Mouse (Mus musculus) erythroid progenitor cell, adult 5-6 weeks (primary cell): ENCODE results near the gene Pde7b. TPM values are rescaled to one million over a fixed set of nuclear protein-coding genes. Genes with fewer than 3 reads are reported as not detected.

Source experiments
- ATAC-seq: replicated peaks from 2 replicates; pipeline ENCODE4 v1.8.0; 2016; ENCODE audit warnings: moderate number of reproducible peaks, mild to moderate bottlenecking, moderate TSS enrichment, inconsistent platforms; ENCODE audit not compliant: poor library complexity, low FRiP score, severe bottlenecking
- total RNA-seq, 2 experiments: library from RNA; stranded (forward) in 1 of 2; stranded (reverse) in 1 of 2; fragments of 150-400 nt in 1 of 2; fragments of 186-747, 209-891 nt in 1 of 2; gene quantifications; 2 replicates each; pipeline versions ENCODE4 v1.2.3 to v1.2.4; 2015 to 2017; ENCODE audit warnings: low replicate concordance in 2 of 2

The Pde7b gene
- 2.2 TPM in 1 of 2 replicates, not detected in the other for total RNA-seq (2015; ENCODE audit: low replicate concordance)
- 1.4 TPM in 1 of 2 replicates, not detected in the other for total RNA-seq (2017; ENCODE audit: low replicate concordance)

DNA sequence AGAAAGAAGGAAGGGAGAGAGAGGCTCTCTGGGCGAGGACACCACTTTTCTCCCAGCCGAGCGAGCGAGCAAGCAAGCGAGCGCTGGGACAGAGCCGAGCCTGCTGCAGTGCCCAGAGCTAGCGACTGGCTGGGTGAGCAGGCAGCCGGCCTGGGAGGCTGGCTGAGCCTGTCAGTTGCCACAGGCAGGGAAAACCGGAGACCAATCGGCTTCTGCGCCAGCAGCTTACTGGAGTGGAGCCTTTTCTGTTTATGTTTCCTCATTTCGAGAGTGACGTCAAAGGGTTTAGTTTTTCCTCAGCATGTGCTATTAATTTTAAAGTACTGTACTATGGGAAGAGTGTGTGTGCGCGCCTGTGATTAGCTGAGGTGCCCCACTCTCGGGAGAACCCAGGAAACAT, at the start of gene Pde7b:
Gene Pde7b (minus strand): TSS at position 173 of the 400 bp plus-strand sequence.
- peak; percentile 71 for ATAC-seq

GRCm38 (mm10) chr10:20772056-20772455, 47.2 kb upstream of the Pde7b start:
- ATAC-seq, result no peak

- no peak for ATAC-seq
Measured at GRCm38 (mm10) chr10:20770418-20770888, 45.6 kb upstream of the Pde7b start.

GRCm38 (mm10) chr10:20769557-20770417, 44.9 kb upstream of the Pde7b start:
- ATAC-seq, result no peak

DNA sequence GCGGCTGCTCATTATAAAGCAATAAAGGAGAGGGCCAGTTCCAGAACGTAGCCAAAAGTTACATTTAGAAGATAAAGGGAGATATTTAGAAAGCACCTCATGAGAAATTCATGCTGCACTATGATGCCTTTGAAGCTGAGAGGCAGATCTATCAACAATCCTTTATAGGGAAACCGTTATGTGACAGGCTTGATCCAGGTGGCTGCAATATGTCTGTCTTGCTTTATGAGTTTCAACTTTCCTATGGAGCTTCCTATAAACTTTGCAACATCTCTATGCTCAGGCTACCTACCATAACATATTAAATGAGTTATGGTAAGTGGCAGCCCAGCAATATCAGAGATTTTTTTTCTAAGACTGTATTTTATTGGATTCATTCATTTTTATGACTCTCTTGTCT, 39.5 kb upstream of the Pde7b start:
- ATAC-seq, result no peak

- no peak for ATAC-seq
Measured at GRCm38 (mm10) chr10:20758939-20759338, 34.1 kb upstream of the Pde7b start.

DNA sequence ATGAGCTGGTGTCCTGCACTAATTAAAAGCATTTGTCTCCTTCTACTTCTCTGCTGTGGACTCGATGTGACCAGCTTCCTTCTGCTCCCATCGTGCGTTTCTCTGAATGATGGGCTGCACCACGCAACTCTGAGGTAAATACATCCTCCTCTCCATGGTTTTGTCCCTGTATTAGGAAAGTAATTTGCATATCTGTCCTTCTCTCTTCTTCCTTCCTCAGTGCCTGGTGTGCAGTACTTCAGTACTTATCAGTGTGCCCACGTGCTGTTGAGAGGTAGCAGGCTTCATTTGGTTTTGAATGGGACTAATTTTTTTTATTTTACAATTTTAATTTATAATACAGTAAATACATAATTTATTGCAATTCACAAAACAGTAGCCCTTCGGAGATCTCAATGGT, 33.4 kb upstream of the Pde7b start:
- ATAC-seq, result no peak

DNA sequence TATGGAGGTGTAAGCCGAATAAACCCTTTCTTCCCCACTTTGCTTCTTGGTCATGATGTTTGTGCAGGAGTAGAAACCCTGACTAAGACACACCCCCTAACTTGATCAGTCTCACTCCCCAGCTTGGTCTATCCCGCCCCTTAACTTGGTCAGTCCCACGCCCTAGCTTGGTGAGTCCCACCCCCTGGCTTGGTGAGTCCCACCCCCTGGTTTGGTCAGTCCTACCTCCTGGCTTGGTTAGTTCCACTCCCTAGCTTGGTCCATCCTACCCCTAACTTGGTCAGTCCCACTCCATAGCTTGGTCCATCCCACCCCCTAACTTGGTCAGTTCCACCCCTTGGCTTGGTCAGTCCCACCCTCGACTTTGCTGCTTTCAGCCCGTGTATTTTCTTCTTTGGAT, 31.3 kb upstream of the Pde7b start:
- no peak for ATAC-seq

- ATAC-seq, result no peak
Measured at GRCm38 (mm10) chr10:20752883-20753282, 28.0 kb upstream of the Pde7b start.

DNA sequence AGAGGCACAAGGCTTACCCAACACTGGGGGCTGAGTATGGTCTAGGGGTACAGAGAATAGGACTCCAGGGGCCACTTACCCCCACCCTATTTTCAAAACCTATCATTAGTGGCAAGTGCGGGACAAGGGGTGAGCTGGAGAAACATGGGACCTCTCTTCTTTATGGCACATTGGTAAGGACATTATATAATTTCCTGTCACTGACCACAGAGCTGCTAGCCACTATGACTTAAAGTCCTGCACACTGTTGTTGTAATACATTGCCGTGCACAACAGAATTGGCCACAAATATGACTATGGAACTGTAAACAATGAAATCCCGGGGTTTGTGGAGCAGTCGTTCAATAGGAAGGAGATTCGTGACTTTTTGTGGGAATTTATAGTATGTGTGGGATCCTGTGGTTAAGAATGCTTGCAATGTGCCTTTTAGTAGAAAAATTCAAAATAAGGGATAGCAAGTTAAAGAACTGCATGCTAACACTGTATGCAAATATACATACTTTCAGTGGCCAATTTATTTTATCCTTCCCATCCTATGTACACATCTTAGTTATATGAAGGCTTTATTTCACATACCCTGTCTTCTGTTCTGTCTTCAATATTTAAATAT, 25.9 kb upstream of the Pde7b start:
- no peak for ATAC-seq

DNA sequence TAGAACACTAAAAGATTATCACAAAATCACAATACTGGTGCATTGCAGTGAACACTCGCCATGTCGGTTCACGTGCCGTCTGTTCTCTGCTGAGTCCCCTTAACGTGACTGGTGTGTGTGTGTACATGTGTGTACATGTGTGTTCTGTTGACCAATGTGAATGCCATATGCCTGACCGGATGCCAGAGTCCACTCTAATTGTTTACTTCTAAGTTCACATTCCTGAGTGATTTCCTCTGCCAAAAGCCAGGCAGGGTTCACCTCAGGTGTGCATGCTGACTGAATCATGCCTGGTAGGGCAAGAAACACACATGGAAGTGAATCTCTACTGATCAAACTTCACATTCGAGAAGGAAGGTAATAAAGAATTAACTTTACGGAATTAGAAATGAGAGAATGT, 24.1 kb upstream of the Pde7b start:
- no peak for ATAC-seq

DNA sequence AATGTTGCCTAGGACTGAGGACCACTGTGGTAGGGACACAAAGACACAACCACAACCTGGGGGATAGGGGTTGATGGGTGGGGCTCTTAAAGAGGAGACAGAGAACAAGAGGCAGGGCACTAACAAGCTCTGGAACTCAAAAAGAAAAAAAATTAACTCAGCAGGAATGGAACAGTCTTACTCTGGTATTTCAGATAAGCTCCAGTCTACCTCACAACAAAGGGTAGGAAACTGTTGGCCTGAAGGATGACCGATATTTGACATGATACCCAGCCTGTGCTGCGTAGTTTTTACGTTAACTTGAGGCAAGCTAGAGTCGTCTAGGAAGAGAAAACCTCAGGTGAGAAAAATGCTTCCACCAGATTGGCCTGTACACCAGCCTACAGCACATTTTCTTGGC, 22.4 kb upstream of the Pde7b start:
- ATAC-seq, result 0 out of 2 replicates have a peak, but pooled peaks have one; percentile 33

DNA sequence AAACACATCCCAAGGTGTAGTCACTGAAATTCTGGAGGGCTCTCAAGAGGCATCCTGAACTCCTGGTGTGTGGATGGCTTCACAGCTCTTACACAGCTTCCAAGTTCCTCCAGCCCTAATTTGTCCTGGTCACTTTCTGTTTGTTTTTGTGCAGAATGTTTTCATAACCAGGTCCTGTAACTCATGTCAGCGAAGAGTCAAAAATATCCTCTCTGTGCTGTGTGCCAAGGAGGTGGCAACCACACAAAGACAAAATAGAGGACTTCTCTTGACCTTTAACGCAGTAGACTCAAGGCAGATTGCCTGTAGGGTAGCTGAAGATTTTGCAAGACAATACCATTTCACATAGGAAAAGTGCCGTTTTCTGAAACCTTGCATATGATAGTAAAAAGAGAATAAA, 14.9 kb upstream of the Pde7b start:
- ATAC-seq, result no peak

DNA sequence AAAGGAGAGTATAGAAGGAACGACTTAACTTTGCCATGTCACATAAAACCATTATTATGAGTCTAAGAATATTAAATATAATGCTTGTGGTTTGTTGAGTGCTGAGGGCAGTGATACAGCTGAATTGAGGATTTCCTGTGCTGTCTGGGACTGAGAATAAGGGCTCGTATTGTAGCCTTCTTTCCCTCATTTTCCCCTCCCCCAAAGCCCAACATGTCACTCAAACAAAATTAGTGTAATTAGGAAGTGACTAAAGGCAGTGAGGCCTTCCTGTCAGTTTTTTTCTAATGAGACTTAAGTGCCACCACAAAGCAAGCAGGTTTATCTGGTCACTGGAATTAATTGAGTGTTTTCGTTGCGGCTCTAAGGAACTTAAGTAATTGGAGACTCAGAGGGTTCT, 12.3 kb upstream of the Pde7b start:
- no peak for ATAC-seq

GRCm38 (mm10) chr10:20735775-20736449, 11.0 kb upstream of the Pde7b start:
- peak; percentile 85 for ATAC-seq

- no peak for ATAC-seq
Measured at GRCm38 (mm10) chr10:20733576-20733975, 8.7 kb upstream of the Pde7b start.

DNA sequence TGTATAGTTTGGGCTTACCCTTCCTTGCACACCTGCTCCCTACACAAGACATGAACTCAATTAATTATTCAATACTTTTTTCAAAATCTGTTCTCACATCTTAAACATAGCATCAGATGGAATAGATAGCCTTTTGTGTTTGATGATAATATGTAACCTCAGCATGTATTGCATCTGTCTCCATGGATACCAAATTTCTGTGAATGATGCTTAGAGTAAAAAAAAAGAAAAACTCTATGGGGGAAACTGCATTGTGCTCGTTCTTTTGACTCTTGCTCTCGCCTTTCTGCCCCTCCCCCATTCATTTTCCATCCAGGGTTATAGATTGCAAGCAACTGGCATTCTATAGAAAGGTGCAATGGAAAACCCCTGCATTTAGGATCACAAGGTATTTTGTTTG, 7.3 kb upstream of the Pde7b start:
- no peak for ATAC-seq

DNA sequence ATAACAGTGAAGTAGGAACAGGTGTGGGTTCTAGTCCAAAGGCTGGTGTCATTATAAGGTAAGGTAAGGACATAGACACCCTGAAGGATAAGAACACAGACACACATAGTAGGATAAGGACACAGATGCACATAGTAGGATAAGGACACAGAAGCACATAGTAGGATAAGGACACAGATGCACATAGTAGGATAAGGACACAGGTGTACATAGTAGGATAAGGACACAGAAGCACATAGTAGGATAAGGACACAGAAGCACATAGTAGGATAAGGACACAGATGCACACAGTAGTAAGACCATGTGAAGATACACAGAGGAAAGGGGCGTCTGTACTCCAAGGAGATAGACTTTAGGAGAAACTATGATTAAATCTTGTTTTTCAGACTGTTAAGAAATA, 5.2 kb upstream of the Pde7b start:
- ATAC-seq, result no peak

GRCm38 (mm10) chr10:20725384-20725983, 606 bp upstream of the Pde7b start:
- no peak for ATAC-seq

DNA sequence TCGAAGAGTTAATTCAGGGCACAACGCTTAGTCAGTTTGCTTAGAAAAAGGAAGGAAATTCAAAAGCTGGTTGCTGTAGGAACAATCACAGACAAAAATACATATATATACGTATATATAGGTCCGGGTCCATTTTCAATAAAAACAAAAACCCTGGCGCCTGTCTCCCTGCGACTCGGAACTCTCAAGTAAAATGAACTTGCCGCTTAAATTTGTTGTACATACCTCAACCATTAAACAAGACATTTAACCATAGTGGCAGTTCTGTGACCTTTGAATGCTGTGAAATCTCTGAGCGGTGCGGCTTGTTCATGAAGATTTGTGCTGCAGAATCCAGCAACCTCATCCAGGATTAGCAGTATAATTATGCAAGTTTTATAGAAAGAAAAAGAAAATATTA, 427 bp downstream of the Pde7b start:
- no peak for ATAC-seq
